Mouse (Mus musculus) heart, embryonic 14.5 days (tissue): ENCODE results near the gene Nab2. TPM values are rescaled to one million over a fixed set of nuclear protein-coding genes. Genes with fewer than 3 reads are reported as not detected.

Experiments
- ATAC-seq: fragments of 200-750 bp; cut with Nextera tagmentation; 2 replicates; pipeline ENCODE4 v1.8.0; 2017; ENCODE audit warnings: low read depth, moderate TSS enrichment; ENCODE audit not compliant: insufficient number of reproducible peaks, insufficient read depth, low FRiP score
- H3K27ac ChIP-seq, 2 experiments: fragments of 200-500 bp in 1 of 2; fragments of 300-500 bp in 1 of 2; sonication (generic) in 1 of 2; replicated peaks in 1 of 2; 2 replicates each; pipeline ENCODE4 v1.5.1; 2012 to 2014; ENCODE audit warnings: low read depth in 2 of 2, low read length in 2 of 2, control low read depth in 1 of 2, mild to moderate bottlenecking in 1 of 2, mixed read lengths in 1 of 2; ENCODE audit not compliant: control insufficient read depth in 1 of 2, insufficient read depth in 1 of 2
- H3K27me3 ChIP-seq: fragments of 300-500 bp; sonication (generic); 2 replicates; pipeline ENCODE4 v1.6.1; 2014; ENCODE audit warnings: mild to moderate bottlenecking, low read length, control low read depth; ENCODE audit not compliant: control insufficient read depth, insufficient read depth
- H3K36me3 ChIP-seq: fragments of 300-500 bp; sonication (generic); 2 replicates; pipeline ENCODE4 v1.6.1; 2014; ENCODE audit warnings: mild to moderate bottlenecking, control low read depth, low read length, mixed read lengths; ENCODE audit not compliant: control insufficient read depth, insufficient read depth
- H3K4me1 ChIP-seq, 2 experiments: fragments of 200-500 bp in 1 of 2; fragments of 300-500 bp in 1 of 2; sonication (generic) in 1 of 2; 2 replicates each; pipeline ENCODE4 v1.6.1; 2012 to 2014; ENCODE audit warnings: low read length in 2 of 2, control low read depth in 1 of 2, mixed read lengths in 1 of 2; ENCODE audit not compliant: control insufficient read depth in 2 of 2, insufficient read depth in 2 of 2
- H3K4me2 ChIP-seq: fragments of 300-500 bp; sonication (generic); 2 replicates; pipeline ENCODE4 v1.6.1; 2014; ENCODE audit warnings: mild to moderate bottlenecking, low read length
- H3K4me3 ChIP-seq, 2 experiments: fragments of 200-500 bp in 1 of 2; fragments of 300-500 bp in 1 of 2; sonication (generic) in 1 of 2; 2 replicates each; pipeline ENCODE4 v1.5.1; 2012 to 2014; ENCODE audit warnings: low read length in 2 of 2, mild to moderate bottlenecking in 2 of 2, control low read depth in 1 of 2, low read depth in 1 of 2, moderate library complexity in 1 of 2; ENCODE audit not compliant: control insufficient read depth in 1 of 2, insufficient read depth in 1 of 2
- H3K9ac ChIP-seq: fragments of 300-500 bp; sonication (generic); 2 replicates; pipeline ENCODE4 v1.6.1; 2014; ENCODE audit warnings: mild to moderate bottlenecking, low read length
- H3K9me3 ChIP-seq: fragments of 300-500 bp; sonication (generic); 2 replicates; pipeline ENCODE4 v1.6.1; 2016; ENCODE audit warnings: low read length, control low read depth; ENCODE audit not compliant: control insufficient read depth
- WGBS: fragments of 180-500 bp; shearing (Covaris S2); extraction: QIAGEN DNeasy Blood & Tissue Kit; methylation state at CpG from one replicate; pipeline ENCODE4 v1.1.7; 2014; 5-methylcytosine and 5-hydroxymethylcytosine counted together
- polyA plus RNA-seq: library from polyadenylated mRNA; unstranded; fragments of >200 nt; fragmentation: Nextera tagmentation; extraction: Ambion mirVana; gene quantifications from 2 replicates; pipeline ENCODE4 v1.2.1, GENCODE M21; 2014

Nab2 gene
- 6.4 and 9.0 TPM in 2 replicates for polyA plus RNA-seq

DNA sequence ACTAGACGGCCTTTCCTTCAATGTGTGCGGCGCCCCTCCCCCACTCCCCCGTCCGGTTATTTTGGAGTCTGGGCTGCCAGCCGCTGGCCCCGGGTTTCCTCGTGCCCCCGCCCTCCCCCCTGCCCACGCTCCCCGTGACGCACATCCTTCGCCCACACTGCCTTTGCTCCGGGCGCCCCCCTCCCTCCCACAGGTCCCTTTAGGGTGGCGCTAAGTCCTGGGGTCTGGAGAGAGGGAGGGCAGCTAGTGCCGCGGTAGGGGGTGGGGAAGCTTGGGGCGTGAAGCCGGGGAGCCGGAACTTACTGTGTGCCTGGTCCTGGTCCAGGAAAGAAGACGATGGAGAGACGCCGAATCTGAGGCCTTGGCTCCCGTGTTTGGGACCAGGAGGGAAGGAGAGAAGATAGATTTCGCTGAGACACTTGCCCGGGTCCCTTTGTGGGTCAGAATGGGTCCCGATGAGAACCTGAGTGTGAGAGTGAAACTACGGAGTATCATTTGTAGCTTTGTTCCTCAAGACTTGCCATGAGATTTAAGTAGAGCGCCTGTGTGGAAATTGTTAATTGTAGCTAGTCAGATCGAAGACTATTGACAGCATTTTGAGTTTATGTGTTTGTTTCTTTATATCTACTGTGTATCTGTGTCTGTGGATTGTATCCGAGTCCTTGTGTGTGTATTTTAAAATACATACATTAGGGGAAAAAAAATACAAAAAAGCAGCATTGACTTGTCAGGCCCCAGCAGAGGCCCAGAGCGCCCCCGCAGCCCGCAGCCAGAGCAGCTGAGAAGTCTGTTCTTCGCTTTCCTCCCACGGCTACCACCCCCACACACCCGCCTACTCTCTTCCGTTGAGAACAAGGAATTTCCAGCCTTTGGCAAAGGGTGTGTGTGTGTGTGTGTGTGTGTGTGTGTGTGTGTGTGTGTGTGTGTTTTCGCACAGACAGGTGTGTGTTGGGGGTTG, at the start of gene Nab2:
TSS of gene Nab2 (minus strand) at position 476 of the 958 bp plus-strand sequence.
- peak within 1 kb of the TSS; percentile 87 for H3K9ac ChIP-seq
- peaks cover 15% of the 10 kb centered on the region for H3K36me3 ChIP-seq
- peak within 1 kb of the TSS; percentile 77 for H3K4me2 ChIP-seq
- H3K9me3 ChIP-seq, result no peaks in the 10 kb centered on the region
- H3K27ac ChIP-seq, result peak within 1 kb of the TSS; percentile 91 to 96
- H3K27me3 ChIP-seq, result no peaks in the 10 kb centered on the region
- H3K4me1 ChIP-seq, result peaks cover 20 to 37% of the 10 kb centered on the region in 2 experiments
- 2% methylated on average over 38 of the region's 40 CpGs for WGBS
- H3K4me3 ChIP-seq, result peak within 1 kb of the TSS; percentile 79 to 81
- peak; percentile 60 for ATAC-seq

DNA sequence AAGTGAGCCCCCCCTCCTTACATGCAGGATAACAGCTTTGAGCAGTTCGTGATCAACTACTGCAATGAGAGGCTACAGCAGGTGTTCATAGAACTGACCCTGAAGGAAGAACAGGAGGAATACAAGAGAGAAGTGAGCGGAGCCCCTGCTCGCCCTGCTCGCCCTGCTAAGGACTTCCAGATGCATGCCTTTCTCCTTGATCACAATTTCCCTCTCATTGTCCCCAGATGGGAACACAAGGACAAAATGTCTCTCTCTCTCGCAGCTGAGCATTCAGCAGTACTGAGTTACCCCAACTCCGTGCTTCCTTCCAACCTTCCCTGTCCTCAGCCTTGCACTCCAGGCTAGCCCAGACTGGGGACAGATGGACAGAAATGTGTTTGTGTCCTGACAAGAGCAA, 44.4 kb upstream of the Nab2 start:
- Histone ChIP-seq H3K4me2 (no peak overlapping the region), H3K36me3 (no peaks in the 10 kb centered on the region), H3K9ac (no peak overlapping the region), H3K9me3 (no peaks in the 10 kb centered on the region), H3K27me3 (no peaks in the 10 kb centered on the region), H3K4me3 (no peak overlapping the region), H3K27ac (no peak overlapping the region), H3K4me1 (peaks cover under 1 to 5% of the 10 kb centered on the region in 2 experiments)
- no peak for ATAC-seq
- WGBS, result 61% methylated on average over 6 of the region's 6 CpGs

DNA sequence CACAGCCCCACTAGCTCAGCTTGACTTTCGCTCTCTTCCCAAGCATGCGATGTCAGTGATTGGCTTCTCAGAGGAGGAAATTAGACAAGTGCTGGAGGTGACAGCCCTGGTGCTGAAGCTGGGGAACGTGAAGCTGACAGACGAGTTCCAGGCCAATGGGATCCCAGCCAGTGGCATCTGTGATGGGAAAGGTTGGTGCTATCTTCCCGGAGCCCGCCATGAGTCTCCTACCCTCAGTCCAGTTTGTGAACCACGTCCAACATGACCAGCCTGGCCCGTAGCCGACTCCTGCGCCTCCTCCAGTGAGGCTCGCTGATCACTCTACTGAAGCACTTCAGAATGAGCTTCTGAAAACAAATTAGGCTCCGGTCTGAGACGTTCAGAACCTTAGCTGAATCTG, 42.0 kb upstream of the Nab2 start:
- Histone ChIP-seq H3K4me2 (no peak overlapping the region), H3K27me3 (no peaks in the 10 kb centered on the region), H3K36me3 (no peaks in the 10 kb centered on the region), H3K9me3 (no peaks in the 10 kb centered on the region), H3K4me1 (peaks cover 8 to 11% of the 10 kb centered on the region in 2 experiments), H3K4me3 (no peak overlapping the region), H3K9ac (no peak overlapping the region), H3K27ac (no peak overlapping the region)
- ATAC-seq, result no peak
- 60% methylated on average over 13 of the region's 13 CpGs for WGBS

DNA sequence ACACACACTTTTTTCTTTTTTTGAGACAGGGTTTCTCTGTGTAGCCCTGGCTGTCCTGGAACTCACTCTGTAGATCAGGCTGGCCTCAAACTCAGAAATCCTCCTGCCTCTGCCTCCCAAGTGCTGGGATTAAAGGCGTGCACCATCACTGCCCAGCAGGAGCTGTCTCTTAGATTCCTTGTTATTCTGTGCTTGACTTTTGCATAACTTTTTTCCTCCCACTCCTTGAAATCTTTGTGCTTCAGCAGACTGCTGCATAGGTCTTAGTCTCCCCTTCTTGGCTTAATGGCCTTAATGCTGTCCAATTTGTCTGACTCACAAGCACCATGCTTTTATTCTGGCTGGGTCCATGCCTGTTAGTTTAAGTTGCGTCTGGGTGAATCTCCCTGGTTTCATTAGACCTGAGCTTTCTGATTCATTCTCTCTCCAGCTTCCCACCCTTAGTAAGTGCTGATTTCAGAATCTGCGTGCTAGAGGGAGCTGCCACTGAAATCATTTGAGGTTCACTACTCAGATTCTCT, 40.5 kb upstream of the Nab2 start:
- WGBS, result 83% methylated on average over 3 of the region's 3 CpGs
- Histone ChIP-seq H3K27ac (no peak overlapping the region), H3K9me3 (no peaks in the 10 kb centered on the region), H3K4me2 (no peak overlapping the region), H3K27me3 (no peaks in the 10 kb centered on the region; the same call in 1 of the 2 replicates), H3K4me3 (no peak overlapping the region), H3K9ac (no peak overlapping the region), H3K4me1 (peaks cover 8 to 11% of the 10 kb centered on the region in 2 experiments), H3K36me3 (no peaks in the 10 kb centered on the region)
- ATAC-seq, result no peak

DNA sequence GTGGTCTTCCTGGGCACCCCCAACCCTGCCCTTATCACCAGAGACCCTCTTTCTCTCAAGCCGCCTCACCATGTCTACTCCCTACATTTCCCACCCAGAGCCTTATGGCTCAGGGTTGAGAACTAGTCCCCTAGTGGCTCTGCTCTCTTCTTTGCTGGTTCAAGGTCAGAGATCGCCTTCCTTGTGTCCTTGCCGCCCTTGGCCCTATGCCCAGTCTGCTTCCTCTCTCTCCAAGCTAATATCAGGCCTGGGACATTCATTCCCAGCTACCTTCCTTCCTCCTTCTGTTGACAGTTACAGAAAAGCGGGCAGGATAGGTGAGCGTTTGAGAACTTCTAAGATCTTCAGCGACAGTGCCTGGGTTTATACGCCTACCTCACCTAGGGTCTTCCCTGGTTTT, 39.4 kb upstream of the Nab2 start:
- Histone ChIP-seq H3K27ac (no peak overlapping the region), H3K9ac (no peak overlapping the region), H3K9me3 (no peaks in the 10 kb centered on the region), H3K4me1 (peaks cover 8 to 11% of the 10 kb centered on the region in 2 experiments), H3K4me3 (no peak overlapping the region), H3K36me3 (no peaks in the 10 kb centered on the region), H3K4me2 (no peak overlapping the region), H3K27me3 (no peaks in the 10 kb centered on the region; the same call in 1 of the 2 replicates)
- WGBS, result 30% methylated on average over 7 of the region's 7 CpGs
- 0 out of 2 replicates have a peak, but pooled peaks have one; percentile 14 for ATAC-seq

DNA sequence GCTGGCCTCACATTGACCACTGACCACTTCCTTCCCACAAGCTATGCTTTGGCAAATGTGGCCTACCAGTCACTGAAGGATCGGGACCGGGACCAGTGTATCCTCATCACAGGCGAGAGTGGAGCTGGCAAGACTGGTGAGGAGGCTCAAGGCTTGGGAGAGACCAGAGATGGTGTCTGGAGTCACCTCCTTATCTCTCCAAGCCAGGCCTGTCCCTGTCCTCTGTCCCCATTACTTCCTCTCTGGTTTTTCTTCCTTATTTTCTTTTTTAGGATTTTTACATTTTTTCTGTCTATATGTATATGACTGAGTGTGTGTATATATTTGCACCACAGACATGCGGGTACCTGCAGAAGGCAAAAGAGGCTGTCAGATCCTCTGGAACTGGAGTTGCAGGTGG, 37.4 kb upstream of the Nab2 start:
- H3K36me3 ChIP-seq, result no peaks in the 10 kb centered on the region
- no peak overlapping the region for H3K9ac ChIP-seq
- ATAC-seq, result no peak
- WGBS, result 92% methylated on average over 4 of the region's 4 CpGs
- no peak overlapping the region for H3K4me3 ChIP-seq
- no peaks in the 10 kb centered on the region for H3K9me3 ChIP-seq
- H3K4me2 ChIP-seq, result no peak overlapping the region
- no peak overlapping the region for H3K27ac ChIP-seq
- no peaks in the 10 kb centered on the region; the same call in 1 of the 2 replicates for H3K27me3 ChIP-seq
- H3K4me1 ChIP-seq, result peaks cover 8 to 11% of the 10 kb centered on the region in 2 experiments

DNA sequence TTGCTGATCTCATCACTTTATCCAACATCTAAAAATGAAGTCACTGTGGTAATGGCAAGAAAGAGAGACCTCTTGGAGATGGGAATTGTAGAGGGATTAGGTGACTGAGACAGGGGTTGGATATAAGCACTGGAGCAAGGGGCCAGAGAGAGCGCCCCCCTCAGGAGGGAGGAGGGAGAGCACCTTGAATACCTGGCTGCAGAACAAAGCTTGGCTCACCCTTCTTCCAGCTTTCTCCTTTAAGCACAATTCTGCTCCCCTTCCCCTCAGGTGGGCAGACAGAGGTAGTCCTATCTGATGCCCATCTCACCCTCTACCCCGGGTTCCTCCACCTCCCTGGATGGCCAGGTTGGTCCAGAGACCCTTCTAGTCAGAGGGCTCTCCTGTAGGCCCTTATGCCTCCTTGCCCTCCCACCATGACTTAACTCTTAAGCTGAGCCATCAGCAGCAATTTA, 36.4 kb upstream of the Nab2 start, which contains the start of gene Myo1a:
TSS of gene Myo1a (plus strand) at position 405 of the 455 bp plus-strand sequence.
- no peak within 1 kb of the TSS for H3K9ac ChIP-seq
- WGBS, result 54% methylated on average over 2 of the region's 2 CpGs
- no peaks in the 10 kb centered on the region; the same call in 1 of the 2 replicates for H3K27me3 ChIP-seq
- peaks cover 1% of the 10 kb centered on the region; the same call in 1 of the 2 replicates for H3K36me3 ChIP-seq
- H3K4me3 ChIP-seq, result no peak within 1 kb of the TSS
- H3K27ac ChIP-seq, result no peak within 1 kb of the TSS
- no peak for ATAC-seq
- H3K9me3 ChIP-seq, result no peaks in the 10 kb centered on the region
- H3K4me2 ChIP-seq, result no peak within 1 kb of the TSS
- H3K4me1 ChIP-seq, result peaks cover 8 to 11% of the 10 kb centered on the region in 2 experiments
